Mouse (Mus musculus): ENCODE results near the gene Cnnm3. TPM values are rescaled to one million over a fixed set of nuclear protein-coding genes. Genes with fewer than 3 reads are reported as not detected.

The Cnnm3 gene
- polyA plus RNA-seq, 1 experiment from 2014 or later: 4.4 TPM

- peaks cover 57% of the 10 kb centered on the region for H3K4me1 ChIP-seq
- peaks cover 77% of the 10 kb centered on the region for H3K36me3 ChIP-seq
- no peak overlapping the region for H3K4me2 ChIP-seq (replicated peaks)
- H3K27me3 ChIP-seq: no peaks in the 10 kb centered on the region
- H3K4me3 ChIP-seq: no peak overlapping the region
- H3K9ac ChIP-seq: no peak overlapping the region
- H3K9me3 ChIP-seq: no peaks in the 10 kb centered on the region
- no peak overlapping the region for H3K27ac ChIP-seq
- no peak for ATAC-seq (ENCODE audit: low FRiP score, low read depth)
- WGBS: 88% methylated on average over 17 of the region's 17 CpGs
Observed at GRCm38 (mm10) chr1:36551904-36552303, 40.2 kb downstream of the Cnnm3 start.

- no peak for ATAC-seq (ENCODE audit: low FRiP score, low read depth)
- WGBS: 88% methylated on average over 16 of the region's 16 CpGs
- Histone ChIP-seq H3K27me3 (no peaks in the 10 kb centered on the region), H3K9me3 (no peaks in the 10 kb centered on the region), H3K9ac (no peak overlapping the region), H3K27ac (no peak overlapping the region), H3K4me3 (no peak overlapping the region), H3K36me3 (peaks cover 77% of the 10 kb centered on the region), H3K4me2 (replicated peaks) (no peak overlapping the region), H3K4me1 (peaks cover 54% of the 10 kb centered on the region)
Observed at GRCm38 (mm10) chr1:36552506-36552905, 40.8 kb downstream of the Cnnm3 start.

GRCm38 (mm10) chr1:36554633-36555399, 43.1 kb downstream of the Cnnm3 start:
- no peak for ATAC-seq (ENCODE audit: low FRiP score, low read depth)
- Histone ChIP-seq H3K9ac (peak overlapping the region; percentile 98), H3K4me1 (peaks cover 46% of the 10 kb centered on the region), H3K27ac (0 out of 2 replicates have a peak overlapping the region, but pooled peaks have one; percentile 100), H3K4me3 (peak overlapping the region; percentile 94), H3K4me2 (replicated peaks) (peak overlapping the region; percentile 98), H3K9me3 (no peaks in the 10 kb centered on the region), H3K36me3 (peaks cover 58% of the 10 kb centered on the region), H3K27me3 (no peaks in the 10 kb centered on the region)
- 68% methylated on average over 21 of the region's 21 CpGs for WGBS

- H3K9me3 ChIP-seq: no peaks in the 10 kb centered on the region
- H3K4me1 ChIP-seq: peaks cover 44% of the 10 kb centered on the region
- H3K36me3 ChIP-seq: peaks cover 47% of the 10 kb centered on the region
- no peak for ATAC-seq (ENCODE audit: low FRiP score, low read depth)
- H3K4me2 ChIP-seq (replicated peaks): peak overlapping the region; percentile 98
- peak overlapping the region; percentile 98 for H3K9ac ChIP-seq
- H3K27me3 ChIP-seq: no peaks in the 10 kb centered on the region
- H3K27ac ChIP-seq: peak overlapping the region; percentile 100
- H3K4me3 ChIP-seq: peak overlapping the region; percentile 94
- 0% methylated on average over 8 of the region's 8 CpGs for WGBS
Observed at GRCm38 (mm10) chr1:36555798-36556395, 44.2 kb downstream of the Cnnm3 start.

GRCm38 (mm10) chr1:36556553-36557456, 45.1 kb downstream of the Cnnm3 start:
- peak overlapping the region; percentile 100 for H3K27ac ChIP-seq
- peak overlapping the region; percentile 98 for H3K9ac ChIP-seq
- peaks cover 38% of the 10 kb centered on the region for H3K36me3 ChIP-seq
- no peaks in the 10 kb centered on the region for H3K27me3 ChIP-seq
- peak; percentile 83 for ATAC-seq (ENCODE audit: low FRiP score, low read depth)
- WGBS: under 1% methylated on average over 52 of the region's 52 CpGs
- peak overlapping the region; percentile 98 for H3K4me2 ChIP-seq (replicated peaks)
- peak overlapping the region; percentile 94 for H3K4me3 ChIP-seq
- H3K9me3 ChIP-seq: no peaks in the 10 kb centered on the region
- H3K4me1 ChIP-seq: peaks cover 49% of the 10 kb centered on the region

- H3K36me3 ChIP-seq: peaks cover 30% of the 10 kb centered on the region
Observed at GRCm38 (mm10) chr1:36557457-36558011, 45.9 kb downstream of the Cnnm3 start.

GRCm38 (mm10) chr1:36558031-36558993, 46.6 kb downstream of the Cnnm3 start, which contains the start of gene Sema4c:
Sema4c (minus strand) TSS chr1:36558349.
- peak; percentile 74 for ATAC-seq (ENCODE audit: low FRiP score, low read depth)

More at GRCm38 (mm10) chr1:36557457-36558011, 45.9 kb downstream of the Cnnm3 start:
- peak; percentile 89 for ATAC-seq (ENCODE audit: low FRiP score, low read depth)
- Histone ChIP-seq H3K9ac (peak overlapping the region; percentile 98), H3K4me1 (peaks cover 49% of the 10 kb centered on the region), H3K9me3 (no peaks in the 10 kb centered on the region), H3K27me3 (no peaks in the 10 kb centered on the region), H3K4me2 (replicated peaks) (peak overlapping the region; percentile 98), H3K4me3 (peak overlapping the region; percentile 94), H3K27ac (peak overlapping the region; percentile 100)
- WGBS: 1% methylated on average over 47 of the region's 48 CpGs

GRCm38 (mm10) chr1:36559256-36559655, 47.6 kb downstream of the Cnnm3 start:
- H3K4me2 ChIP-seq (replicated peaks): peak overlapping the region; percentile 98
- ATAC-seq (ENCODE audit: low FRiP score, low read depth): no peak
- peak overlapping the region; percentile 98; the same call in 1 of the 2 replicates for H3K9ac ChIP-seq
- 11% methylated on average over 4 of the region's 4 CpGs for WGBS
- H3K36me3 ChIP-seq: peaks cover 13% of the 10 kb centered on the region
- H3K27me3 ChIP-seq: no peaks in the 10 kb centered on the region
- peak overlapping the region; percentile 94; the same call in 1 of the 2 replicates for H3K4me3 ChIP-seq
- H3K4me1 ChIP-seq: peaks cover 48% of the 10 kb centered on the region
- peak overlapping the region; percentile 100; the same call in 1 of the 2 replicates for H3K27ac ChIP-seq
- no peaks in the 10 kb centered on the region for H3K9me3 ChIP-seq

More at GRCm38 (mm10) chr1:36558031-36558993, 46.6 kb downstream of the Cnnm3 start, which contains the start of gene Sema4c:
- peak within 1 kb of the TSS; percentile 98 for H3K4me2 ChIP-seq (replicated peaks)
- H3K4me3 ChIP-seq: peak within 1 kb of the TSS; percentile 94
- H3K27me3 ChIP-seq: no peaks in the 10 kb centered on the region
- H3K9ac ChIP-seq: peak within 1 kb of the TSS; percentile 98
- peaks cover 55% of the 10 kb centered on the region for H3K4me1 ChIP-seq
- H3K27ac ChIP-seq: peak within 1 kb of the TSS; percentile 100
- no peaks in the 10 kb centered on the region for H3K9me3 ChIP-seq
- 1% methylated on average over 68 of the region's 69 CpGs for WGBS
- peaks cover 23% of the 10 kb centered on the region for H3K36me3 ChIP-seq

GRCm38 (mm10) chr1:36559888-36560287, 48.2 kb downstream of the Cnnm3 start:
- Histone ChIP-seq H3K9me3 (no peaks in the 10 kb centered on the region), H3K27me3 (no peaks in the 10 kb centered on the region), H3K4me3 (no peak overlapping the region), H3K4me1 (peaks cover 42% of the 10 kb centered on the region), H3K36me3 (peaks cover 7% of the 10 kb centered on the region), H3K9ac (no peak overlapping the region), H3K27ac (no peak overlapping the region), H3K4me2 (replicated peaks) (0 out of 2 replicates have a peak overlapping the region, but pooled peaks have one; percentile 98)
- no peak for ATAC-seq (ENCODE audit: low FRiP score, low read depth)
- 57% methylated on average over 5 of the region's 5 CpGs for WGBS

GRCm38 (mm10) chr1:36560903-36561302, 49.2 kb downstream of the Cnnm3 start:
- WGBS: 32% methylated on average over 6 of the region's 6 CpGs
- Histone ChIP-seq H3K9ac (no peak overlapping the region), H3K9me3 (no peaks in the 10 kb centered on the region), H3K4me1 (peaks cover 32% of the 10 kb centered on the region), H3K27ac (no peak overlapping the region), H3K4me2 (replicated peaks) (no peak overlapping the region), H3K36me3 (no peaks in the 10 kb centered on the region), H3K4me3 (no peak overlapping the region), H3K27me3 (no peaks in the 10 kb centered on the region)
- no peak for ATAC-seq (ENCODE audit: low FRiP score, low read depth)
